Mouse (Mus musculus) brain, embryonic 14.5 days (tissue): ENCODE measurements around the gene Zc3hav1l.

Source experiments
- CTCF ChIP-seq: fragments of 200-500 bp; IDR thresholded peaks from 2 replicates; pipeline ENCODE4 v1.5.1; 2012; ENCODE audit warnings: inconsistent platforms, mild to moderate bottlenecking, moderate library complexity, borderline replicate concordance; ENCODE audit not compliant: insufficient read depth, insufficient read length; ENCODE audit errors: extremely low read depth
- POLR2A ChIP-seq: fragments of 200-500 bp; IDR thresholded peaks from 2 replicates; pipeline ENCODE4 v1.6.1; 2012; ENCODE audit warnings: mild to moderate bottlenecking, inconsistent platforms, borderline replicate concordance; ENCODE audit not compliant: poor library complexity, insufficient read depth, insufficient read length, severe bottlenecking; ENCODE audit errors: extremely low read depth

GRCm38 (mm10) chr6:38242833-38243232, 56.2 kb downstream of the Zc3hav1l start:
- no peak for TF ChIP-seq CTCF
- no peak for TF ChIP-seq POLR2A
